Mouse (Mus musculus) testis, adult 2 months (tissue): ENCODE measurements around the gene Prorsd1.

Source experiments
- CTCF ChIP-seq: fragments of 200-500 bp; IDR thresholded peaks from 2 replicates; pipeline ENCODE4 v1.5.1; 2012; ENCODE audit warnings: low read depth, mild to moderate bottlenecking, inconsistent platforms, low read length, moderate library complexity; ENCODE audit not compliant: control insufficient read depth, insufficient read depth, insufficient replicate concordance
- POLR2A ChIP-seq: fragments of 200-500 bp; IDR thresholded peaks from 2 replicates; pipeline ENCODE4 v1.6.1; 2012; ENCODE audit warnings: low read depth, mild to moderate bottlenecking, inconsistent platforms, low read length, moderate library complexity; ENCODE audit not compliant: control insufficient read depth

- TF ChIP-seq POLR2A (no peak), CTCF (no peak)
These were observed 10.6 kb downstream of the Prorsd1 start for GRCm38 (mm10) chr11:29503948-29504893.
